Mouse (Mus musculus) myocyte (in vitro differentiated cells): ENCODE data around the gene Nabp2.

Source experiments
- E2F4 ChIP-seq: IDR thresholded peaks from one replicate; pipeline ENCODE4 v1.6.1; 2011; ENCODE audit warnings: mild to moderate bottlenecking, control low read depth, moderate library complexity; ENCODE audit not compliant: insufficient read depth
- MYOD1 ChIP-seq, 3 experiments: IDR thresholded peaks; one replicate each; pipeline ENCODE4 v1.6.1; 2011; ENCODE audit warnings: control low read depth in 2 of 3, low read depth in 2 of 3, mild to moderate bottlenecking in 2 of 3, moderate library complexity in 1 of 3; ENCODE audit not compliant: insufficient read length in 2 of 3, control insufficient read depth in 1 of 3
- POLR2A ChIP-seq: IDR thresholded peaks from one replicate; pipeline ENCODE4 v1.6.1; 2011; ENCODE audit warnings: low read depth, mild to moderate bottlenecking, control low read depth, moderate library complexity; ENCODE audit not compliant: insufficient read length
- POLR2AphosphoS2 ChIP-seq: IDR thresholded peaks from one replicate; pipeline ENCODE4 v1.6.1; 2011; ENCODE audit warnings: low read depth, control low read depth; ENCODE audit not compliant: insufficient read length

- no peak for TF ChIP-seq E2F4
- TF ChIP-seq MYOD1 (IDR thresholded peaks at IDR 0.05; ENCODE audit: control insufficient read depth in 1 of 3, insufficient read length in 2 of 3, low read depth in 2 of 3) = no peak
- TF ChIP-seq POLR2AphosphoS2 = peak; percentile 16
- no peak for TF ChIP-seq POLR2A
Observed at GRCm38 (mm10) chr10:128377940-128378448, 33.3 kb downstream of the Nabp2 start.
